Mouse (Mus musculus): ENCODE data around the gene Apoc3.

The Apoc3 gene

GRCm38 (mm10) chr9:46191644-46192043, 43.8 kb downstream of the Apoc3 start:
- no peak for DNase-seq

- no peak for DNase-seq
These were observed 44.2 kb downstream of the Apoc3 start for GRCm38 (mm10) chr9:46191234-46191633.

GRCm38 (mm10) chr9:46189381-46189780, 46.1 kb downstream of the Apoc3 start:
- no peak for DNase-seq

GRCm38 (mm10) chr9:46188956-46189355, 46.5 kb downstream of the Apoc3 start:
- DNase-seq: no peak

GRCm38 (mm10) chr9:46188370-46188769, 47.1 kb downstream of the Apoc3 start:
- no peak for DNase-seq

GRCm38 (mm10) chr9:46186387-46186786, 49.0 kb downstream of the Apoc3 start:
- no peak for DNase-seq

- peak; percentile 42 for DNase-seq
These were observed 50.2 kb downstream of the Apoc3 start for GRCm38 (mm10) chr9:46185191-46185590.

GRCm38 (mm10) chr9:46184542-46184941, 50.9 kb downstream of the Apoc3 start:
- no peak for DNase-seq

Data from lung, postnatal 14 days (tissue).